Mouse (Mus musculus) layer of hippocampus, adult 2 months (tissue): ENCODE results near the gene Maff. TPM values are rescaled to one million over a fixed set of nuclear protein-coding genes. Genes with fewer than 3 reads are reported as not detected.

Experiments used
- DNase-seq, 2 experiments: peaks; one replicate each; pipeline ENCODE4 v3.0.0; 2022; ENCODE audit warnings: low spot score in 2 of 2
- H3K27ac ChIP-seq: fragments of 200-600 bp; 2 replicates; pipeline ENCODE4 v1.8.1; 2022
- H3K4me3 ChIP-seq: fragments of 200-600 bp; 2 replicates; pipeline ENCODE4 v1.8.1; 2022; ENCODE audit warnings: mild to moderate bottlenecking
- CTCF ChIP-seq: fragments of 200-600 bp; conservative IDR thresholded peaks from 2 replicates; pipeline ENCODE4 v1.8.1; 2022; ENCODE audit warnings: antibody characterized with exemption, mild to moderate bottlenecking, moderate library complexity
- total RNA-seq, 2 experiments: library from RNA; stranded (reverse); gene quantifications; 2 replicates each; pipeline ENCODE4 v1.2.3; 2021

The Maff gene
- total RNA-seq, 2 experiments from 2014 or later, result 0.87 to 1.8 TPM

- Histone ChIP-seq H3K4me3 (no peak overlapping the region), H3K27ac (no peak overlapping the region)
- DNase-seq, result no peak
- TF ChIP-seq CTCF, result no peak
Measured at GRCm38 (mm10) chr15:79357974-79358690, 11.7 kb downstream of the Maff start.

GRCm38 (mm10) chr15:79359954-79360353, 13.5 kb downstream of the Maff start:
- no peak overlapping the region for H3K27ac ChIP-seq
- TF ChIP-seq CTCF, result no peak
- no peak overlapping the region for H3K4me3 ChIP-seq
- no peak for DNase-seq

GRCm38 (mm10) chr15:79360371-79360770, 13.9 kb downstream of the Maff start:
- TF ChIP-seq CTCF, result no peak

GRCm38 (mm10) chr15:79361023-79361422, 14.6 kb downstream of the Maff start:
- TF ChIP-seq CTCF, result no peak
- no peak for DNase-seq
- Histone ChIP-seq H3K4me3 (no peak overlapping the region), H3K27ac (no peak overlapping the region)

More at GRCm38 (mm10) chr15:79360371-79360770, 13.9 kb downstream of the Maff start:
- Histone ChIP-seq H3K4me3 (no peak overlapping the region), H3K27ac (no peak overlapping the region)
- no peak for DNase-seq

- Histone ChIP-seq H3K4me3 (no peak overlapping the region), H3K27ac (no peak overlapping the region)
- no peak for DNase-seq
- TF ChIP-seq CTCF, result no peak
Measured at GRCm38 (mm10) chr15:79364120-79364519, 17.7 kb downstream of the Maff start.

GRCm38 (mm10) chr15:79365068-79365467, 18.6 kb downstream of the Maff start:
- DNase-seq, result no peak
- no peak for TF ChIP-seq CTCF
- H3K4me3 ChIP-seq, result no peak overlapping the region

GRCm38 (mm10) chr15:79366402-79366801, 20.0 kb downstream of the Maff start:
- no peak overlapping the region for H3K4me3 ChIP-seq
- no peak for TF ChIP-seq CTCF
- no peak for DNase-seq
- no peak overlapping the region for H3K27ac ChIP-seq

More at GRCm38 (mm10) chr15:79365068-79365467, 18.6 kb downstream of the Maff start:
- H3K27ac ChIP-seq, result no peak overlapping the region

- no peak for TF ChIP-seq CTCF
- H3K4me3 ChIP-seq, result no peak overlapping the region
- H3K27ac ChIP-seq, result peak overlapping the region; percentile 77
- DNase-seq, result no peak
Measured at GRCm38 (mm10) chr15:79368313-79368811, 21.9 kb downstream of the Maff start.

GRCm38 (mm10) chr15:79368861-79369440, 22.5 kb downstream of the Maff start:
- DNase-seq, result no peak
- TF ChIP-seq CTCF, result no peak
- peak overlapping the region; percentile 77 for H3K27ac ChIP-seq
- no peak overlapping the region for H3K4me3 ChIP-seq

- no peak overlapping the region for H3K4me3 ChIP-seq
- DNase-seq, result no peak
Measured at GRCm38 (mm10) chr15:79369452-79370280, 23.2 kb downstream of the Maff start.

GRCm38 (mm10) chr15:79370281-79370843, 23.9 kb downstream of the Maff start:
- TF ChIP-seq CTCF, result no peak

More at GRCm38 (mm10) chr15:79369452-79370280, 23.2 kb downstream of the Maff start:
- H3K27ac ChIP-seq, result peak overlapping the region; percentile 77; the same call in 1 of the 2 replicates
- no peak for TF ChIP-seq CTCF

GRCm38 (mm10) chr15:79374760-79375159, 28.3 kb downstream of the Maff start:
- Histone ChIP-seq H3K4me3 (no peak overlapping the region), H3K27ac (no peak overlapping the region)
- no peak for DNase-seq
- no peak for TF ChIP-seq CTCF

More at GRCm38 (mm10) chr15:79370281-79370843, 23.9 kb downstream of the Maff start:
- Histone ChIP-seq H3K4me3 (no peak overlapping the region), H3K27ac (peak overlapping the region; percentile 3; the same call in 1 of the 2 replicates)
- DNase-seq, result no peak

- Histone ChIP-seq H3K4me3 (no peak overlapping the region), H3K27ac (peak overlapping the region; percentile 79)
- peak; percentile 74 for TF ChIP-seq CTCF
- peak; percentile 39 to 41 for DNase-seq
Measured at GRCm38 (mm10) chr15:79377681-79378080, 31.3 kb downstream of the Maff start.
